Mouse (Mus musculus) E14TG2a.4 (cell line): ENCODE data around the gene Cphx3.
"Not testable (repeated sequence)": the region's sequence is repeated elsewhere in the genome, so short reads cannot be mapped to it uniquely, and the experiment has no call there.

Source experiments
- CTCF ChIP-seq: conservative IDR thresholded peaks from 2 replicates; pipeline ENCODE4 v1.5.1; 2014; ENCODE audit warnings: low read length
- NANOG ChIP-seq: IDR thresholded peaks from 2 replicates; pipeline ENCODE4 v1.6.1; 2014; ENCODE audit warnings: borderline replicate concordance, low read length, mixed read lengths
- POU5F1 ChIP-seq: IDR thresholded peaks from 2 replicates; pipeline ENCODE4 v1.6.1; 2014; ENCODE audit warnings: low read length, borderline replicate concordance

DNA sequence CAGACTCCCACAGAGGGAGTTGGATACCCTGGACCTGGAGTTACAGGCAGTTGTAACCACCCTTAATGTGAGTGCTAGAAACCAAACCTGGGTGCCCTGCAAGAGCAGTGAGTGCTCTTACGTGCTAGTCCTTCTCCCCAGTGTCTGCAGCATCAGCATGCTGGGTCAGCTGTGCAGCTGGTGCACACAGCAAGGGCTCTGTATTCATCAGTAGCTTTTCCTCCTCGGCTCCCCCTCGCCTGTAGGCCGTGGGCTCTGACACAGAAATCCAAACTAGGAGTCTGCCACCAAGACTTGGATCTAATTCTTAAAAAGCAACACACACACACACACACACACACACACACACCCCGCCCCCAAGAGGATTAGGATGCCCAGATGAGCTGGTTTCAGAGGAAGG, 37.1 kb upstream of the Cphx3 start:
- TF ChIP-seq CTCF, NANOG, POU5F1: not testable (repeated sequence)
